Mouse (Mus musculus) ES-E14 (cell line): ENCODE data around the gene Tfrc. TPM values are rescaled to one million over a fixed set of nuclear protein-coding genes. Genes with fewer than 3 reads are reported as not detected.

ENCODE experiments used
- DNase-seq: peaks from one replicate; pipeline ENCODE4 v3.0.0-alpha.2; 2013; ENCODE audit warnings: low read depth, low spot score
- H3K27ac ChIP-seq: 2 replicates; pipeline ENCODE4 v1.5.1; 2012; ENCODE audit warnings: low read depth, mild to moderate bottlenecking, low read length, moderate library complexity, mixed read lengths; ENCODE audit not compliant: poor library complexity, insufficient read depth, severe bottlenecking
- H3K36me3 ChIP-seq: 2 replicates; pipeline ENCODE4 v1.6.1; 2012; ENCODE audit warnings: mild to moderate bottlenecking, low read length, moderate library complexity, mixed read lengths; ENCODE audit not compliant: control insufficient read depth, poor library complexity, insufficient read depth, severe bottlenecking
- H3K4me1 ChIP-seq, 2 experiments: fragments of 150-350 bp in 1 of 2; sonication (generic) in 1 of 2; 2 replicates each; pipeline ENCODE4 v1.6.1; 2012; ENCODE audit warnings: low read length in 2 of 2, mild to moderate bottlenecking in 1 of 2, mixed read lengths in 1 of 2; ENCODE audit not compliant: control insufficient read depth in 2 of 2, insufficient read depth in 2 of 2, poor library complexity in 1 of 2
- H3K4me3 ChIP-seq, 2 experiments: fragments of 150-350 bp in 1 of 2; sonication (generic) in 1 of 2; 2 replicates each; pipeline ENCODE4 v1.5.1; 2012; ENCODE audit warnings: low read length in 2 of 2, low read depth in 1 of 2, mild to moderate bottlenecking in 1 of 2, mixed read lengths in 1 of 2; ENCODE audit not compliant: insufficient read depth in 1 of 2, poor library complexity in 1 of 2, severe bottlenecking in 1 of 2
- H3K9ac ChIP-seq: 2 replicates; pipeline ENCODE4 v1.6.1; 2012; ENCODE audit warnings: low read depth, mild to moderate bottlenecking, low read length, mixed read lengths; ENCODE audit not compliant: poor library complexity, insufficient read depth, severe bottlenecking
- H3K9me3 ChIP-seq: fragments of 150-350 bp; sonication (generic); 2 replicates; pipeline ENCODE4 v1.6.1; 2012; ENCODE audit warnings: low read depth, mild to moderate bottlenecking, low read length; ENCODE audit not compliant: control insufficient read depth, insufficient read depth
- CHD2 ChIP-seq: IDR thresholded peaks from 2 replicates; pipeline ENCODE4 v1.6.1; 2014; ENCODE audit warnings: mild to moderate bottlenecking, low read depth, low read length, inconsistent platforms
- HCFC1 ChIP-seq: IDR thresholded peaks from 2 replicates; pipeline ENCODE4 v1.6.1; 2012; ENCODE audit warnings: low read length, inconsistent platforms, borderline replicate concordance; ENCODE audit not compliant: insufficient read depth
- MAFK ChIP-seq: IDR thresholded peaks from 2 replicates; pipeline ENCODE4 v1.6.1; 2014; ENCODE audit warnings: mild to moderate bottlenecking, low read depth, low read length, inconsistent platforms; ENCODE audit not compliant: insufficient read depth
- ZC3H11A ChIP-seq: IDR thresholded peaks from 2 replicates; pipeline ENCODE4 v1.6.1; 2012; ENCODE audit warnings: low read depth, mild to moderate bottlenecking, inconsistent platforms, low read length, borderline replicate concordance
- ZNF384 ChIP-seq: IDR thresholded peaks from 2 replicates; pipeline ENCODE4 v1.6.1; 2012; ENCODE audit warnings: low read depth, low read length, inconsistent platforms
- in situ Hi-C, 2 experiments: fragments of 600-800 bp; cut with MboI; formaldehyde crosslinking; loops; one replicate each; pipeline ENCODE4 v1.15.1; 2025; ENCODE audit warnings: low sequenced_read_pairs in 2 of 2, inconsistent platforms in 1 of 2; ENCODE audit not compliant: unreplicated experiment in 2 of 2
- total RNA-seq: library from RNA; depleted of rRNA; stranded (reverse); fragments of 300-350 nt; gene quantifications from 2 replicates; pipeline ENCODE4 v1.2.3, GENCODE M21; 2012

Tfrc gene
- total RNA-seq, 1 experiment, result 334 TPM

DNA sequence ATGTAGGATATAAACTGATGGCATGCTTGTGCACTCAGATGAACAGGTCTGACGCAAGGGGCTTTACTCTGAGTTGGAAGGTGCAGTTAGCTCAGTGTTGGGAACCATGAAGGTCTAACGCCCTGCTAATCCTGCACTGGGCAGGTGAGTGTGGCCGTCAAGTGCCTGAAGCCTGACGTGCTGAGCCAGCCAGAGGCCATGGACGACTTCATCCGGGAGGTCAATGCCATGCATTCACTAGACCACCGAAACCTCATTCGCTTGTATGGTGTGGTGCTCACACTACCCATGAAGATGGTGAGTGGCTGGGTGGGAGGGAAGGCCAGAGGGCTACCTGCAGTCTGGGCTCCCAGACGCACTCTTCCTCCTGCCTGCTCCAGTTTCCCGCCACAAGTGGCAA is 60.5 kb downstream of the Tfrc start:
- no peak for DNase-seq
- in situ Hi-C loops, result no loop called here
- Histone ChIP-seq H3K9ac (no peak overlapping the region), H3K9me3 (no peaks in the 10 kb centered on the region), H3K4me1 (peaks cover 12 to 45% of the 10 kb centered on the region in 2 experiments; a peak in 3 of 4 replicates), H3K36me3 (peaks cover 47% of the 10 kb centered on the region), H3K27ac (no peak overlapping the region), H3K4me3 (no peak overlapping the region)
- no peak for TF ChIP-seq CHD2
- TF ChIP-seq HCFC1, result no peak
- TF ChIP-seq ZNF384, result no peak
- TF ChIP-seq MAFK, result no peak
- no peak for TF ChIP-seq ZC3H11A

DNA sequence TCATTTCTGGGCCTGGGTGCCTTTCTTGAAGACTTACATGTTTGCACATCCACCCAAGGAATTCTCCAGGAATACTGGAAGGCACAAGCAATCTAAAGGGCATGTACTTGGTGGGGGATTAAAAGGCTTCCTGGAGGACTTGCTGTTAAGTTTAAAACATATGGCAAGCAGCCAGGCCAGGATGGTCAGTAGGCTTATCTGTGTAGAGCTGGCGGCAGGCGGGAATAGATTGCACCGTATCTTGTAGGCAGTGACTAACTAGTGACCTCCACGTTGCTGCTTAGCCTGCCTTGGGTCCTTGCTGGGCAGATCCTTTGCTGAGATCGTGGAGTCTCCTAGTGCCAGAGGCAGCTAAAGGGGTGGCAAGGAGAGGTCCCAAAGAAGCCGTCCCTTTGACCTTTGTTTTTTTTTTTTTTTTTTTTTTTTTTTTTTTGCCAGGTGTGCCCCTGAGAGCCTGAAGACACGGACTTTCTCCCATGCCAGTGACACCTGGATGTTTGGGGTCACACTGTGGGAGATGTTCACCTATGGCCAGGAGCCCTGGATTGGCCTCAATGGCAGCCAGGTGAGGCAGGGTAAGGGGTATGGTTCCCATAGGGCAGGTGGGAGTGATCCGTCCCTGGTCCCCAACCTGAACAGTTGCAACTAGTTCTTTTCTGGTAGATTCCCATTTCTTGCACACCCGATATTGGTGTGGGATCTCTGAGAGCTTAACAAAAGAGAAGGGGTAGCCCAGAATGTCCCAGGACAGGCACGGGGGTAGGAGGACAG is 61.8 kb downstream of the Tfrc start:
- H3K9me3 ChIP-seq, result no peaks in the 10 kb centered on the region
- DNase-seq, result no peak
- H3K4me3 ChIP-seq, result no peak overlapping the region
- H3K36me3 ChIP-seq, result peaks cover 55% of the 10 kb centered on the region
- TF ChIP-seq CHD2, result no peak
- TF ChIP-seq ZNF384, result peak; percentile 25; the same call in 1 of the 2 replicates
- TF ChIP-seq MAFK, result no peak
- no peak for TF ChIP-seq ZC3H11A
- TF ChIP-seq HCFC1, result no peak
- peaks cover 10 to 40% of the 10 kb centered on the region in 2 experiments; a peak in 3 of 4 replicates for H3K4me1 ChIP-seq
- H3K27ac ChIP-seq, result no peak overlapping the region
- H3K9ac ChIP-seq, result no peak overlapping the region
- in situ Hi-C loops, result no loop called here

DNA sequence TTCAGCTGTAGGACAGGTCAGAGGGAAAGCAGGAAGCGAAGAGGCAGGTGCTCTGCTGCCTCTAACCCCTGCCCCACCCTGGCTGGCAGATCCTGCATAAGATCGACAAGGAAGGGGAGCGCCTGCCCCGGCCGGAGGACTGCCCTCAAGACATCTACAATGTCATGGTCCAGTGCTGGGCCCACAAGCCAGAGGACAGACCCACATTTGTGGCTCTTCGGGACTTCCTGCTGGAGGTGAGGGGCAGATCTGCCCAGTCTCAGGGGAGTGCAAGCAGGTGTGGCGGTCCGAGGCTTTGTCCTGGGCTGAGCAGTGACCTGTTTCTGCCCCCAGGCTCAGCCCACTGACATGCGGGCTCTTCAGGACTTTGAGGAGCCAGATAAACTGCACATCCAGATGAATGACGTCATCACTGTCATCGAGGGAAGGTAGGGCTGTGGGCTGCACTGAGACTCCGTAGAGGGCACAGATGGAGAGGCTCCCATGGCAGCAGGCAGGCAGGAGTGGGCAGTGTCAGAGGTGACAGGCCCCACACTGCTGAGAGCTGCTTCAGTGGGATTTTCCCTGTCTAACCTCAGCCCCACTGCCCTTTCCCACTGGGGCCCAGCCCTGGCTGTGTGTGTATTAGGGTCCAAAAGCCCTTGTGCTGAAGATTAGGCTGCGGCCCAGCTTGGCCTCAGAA is 62.6 kb downstream of the Tfrc start:
- in situ Hi-C loops, result no loop called here
- peaks cover 63% of the 10 kb centered on the region for H3K36me3 ChIP-seq
- H3K4me3 ChIP-seq, result no peak overlapping the region
- peaks cover 8 to 34% of the 10 kb centered on the region in 2 experiments; a peak in 3 of 4 replicates for H3K4me1 ChIP-seq
- DNase-seq, result no peak
- TF ChIP-seq HCFC1, result no peak
- no peak for TF ChIP-seq CHD2
- no peak overlapping the region for H3K9ac ChIP-seq
- H3K27ac ChIP-seq, result no peak overlapping the region
- no peaks in the 10 kb centered on the region for H3K9me3 ChIP-seq

DNA sequence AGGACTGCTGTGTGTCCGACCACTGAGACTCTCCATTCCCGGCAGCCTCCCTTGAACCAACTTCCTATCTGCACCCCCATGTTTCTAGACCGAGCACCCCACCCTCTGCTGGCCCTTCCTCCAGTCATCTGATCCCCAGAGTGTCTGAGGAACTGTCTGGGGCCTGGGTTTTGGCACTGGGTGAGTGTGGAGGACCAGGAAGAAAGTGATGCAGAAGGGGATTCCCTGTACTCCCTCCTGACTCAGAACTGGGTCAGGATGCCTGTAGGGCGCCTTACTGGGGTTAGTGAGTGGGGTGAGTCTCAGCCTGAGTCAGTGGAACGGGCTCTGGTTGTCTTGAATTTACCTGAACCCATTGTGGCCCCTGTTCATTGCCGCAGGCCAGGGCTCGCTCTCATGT is 63.5 kb downstream of the Tfrc start:
- peaks cover 4 to 26% of the 10 kb centered on the region in 2 experiments; a peak in 3 of 4 replicates for H3K4me1 ChIP-seq
- H3K4me3 ChIP-seq, result no peak overlapping the region
- H3K9ac ChIP-seq, result peak overlapping the region; percentile 9; the same call in 1 of the 2 replicates
- in situ Hi-C loops, result no loop called here
- H3K9me3 ChIP-seq, result no peaks in the 10 kb centered on the region
- DNase-seq, result no peak
- TF ChIP-seq ZNF384 (no peak), MAFK (no peak), CHD2 (no peak), ZC3H11A (no peak), HCFC1 (no peak)
- H3K36me3 ChIP-seq, result peaks cover 68% of the 10 kb centered on the region
- H3K27ac ChIP-seq, result peak overlapping the region; percentile 14; the same call in 1 of the 2 replicates
